Mouse (Mus musculus): Measurements from ENCODE around the gene Diaph3. TPM values are rescaled to one million over a fixed set of nuclear protein-coding genes. Genes with fewer than 3 reads are reported as not detected.

Gene Diaph3
- polyA plus RNA-seq, 1 experiment from 2014 or later, result 4.3 TPM

DNA sequence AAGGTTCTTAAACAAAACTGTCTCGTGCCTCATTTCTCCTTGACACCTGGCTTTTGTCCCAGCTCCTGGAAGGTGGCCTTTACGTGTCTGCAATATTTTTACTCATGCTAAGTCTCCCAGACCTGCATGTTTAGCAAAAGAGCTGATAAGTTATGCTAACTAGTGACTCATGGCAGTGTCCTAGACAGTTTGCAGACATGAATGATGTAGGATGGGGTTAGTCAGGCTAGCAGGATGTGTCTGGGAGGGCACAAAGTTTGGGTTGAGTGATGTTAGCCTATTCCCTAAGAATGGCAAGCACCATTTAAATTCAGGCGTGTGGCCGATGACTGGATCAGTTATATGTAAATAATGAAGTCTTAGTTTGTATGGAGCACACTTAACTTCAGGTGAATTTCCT lies 478.2 kb downstream of the Diaph3 start:
- no peak for DNase-seq
- Histone ChIP-seq H3K27ac (replicated peaks; ENCODE audit: low read depth, low read length) (no peak overlapping the region), H3K27me3 (ENCODE audit: control insufficient read depth, insufficient read depth, low read length) (no peaks in the 10 kb centered on the region), H3K36me3 (ENCODE audit: control insufficient read depth, insufficient read depth, low read length) (no peaks in the 10 kb centered on the region), H3K4me1 (ENCODE audit: control insufficient read depth, insufficient read depth, low read length) (no peaks in the 10 kb centered on the region), H3K4me2 (ENCODE audit: low read length) (no peak overlapping the region), H3K9me3 (ENCODE audit: control insufficient read depth, low read length) (no peaks in the 10 kb centered on the region), H3K9ac (replicated peaks; ENCODE audit: low read length) (no peak overlapping the region), H3K4me3 (replicated peaks; ENCODE audit: low read depth, low read length) (no peak overlapping the region)
- 92% methylated on average over 4 of the region's 4 CpGs for WGBS
- ATAC-seq (ENCODE audit: low FRiP score, low TSS enrichment), result no peak

DNA sequence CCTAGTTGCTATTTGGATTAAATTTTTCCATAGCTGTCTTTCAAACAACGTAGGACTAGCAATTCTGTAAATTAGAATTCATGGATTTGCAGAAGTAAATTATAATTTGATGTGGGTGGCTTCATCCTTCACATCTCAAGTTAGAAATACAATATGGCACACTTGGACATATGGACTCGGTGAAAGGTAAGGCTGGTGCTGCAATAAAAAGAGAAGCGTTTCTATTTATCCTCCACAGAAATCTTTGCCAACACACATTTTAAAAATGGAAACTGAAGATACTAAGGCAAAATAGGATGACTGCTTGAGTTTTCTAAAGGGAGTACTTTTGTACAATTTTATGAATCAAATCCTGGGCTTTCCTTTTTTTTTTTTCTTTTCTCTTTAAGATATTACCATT lies 480.5 kb downstream of the Diaph3 start:
- Histone ChIP-seq H3K27ac (replicated peaks; ENCODE audit: low read depth, low read length) (no peak overlapping the region), H3K9me3 (ENCODE audit: control insufficient read depth, low read length) (no peaks in the 10 kb centered on the region), H3K27me3 (ENCODE audit: control insufficient read depth, insufficient read depth, low read length) (no peaks in the 10 kb centered on the region), H3K4me3 (replicated peaks; ENCODE audit: low read depth, low read length) (no peak overlapping the region), H3K9ac (replicated peaks; ENCODE audit: low read length) (no peak overlapping the region), H3K36me3 (ENCODE audit: control insufficient read depth, insufficient read depth, low read length) (no peaks in the 10 kb centered on the region), H3K4me2 (ENCODE audit: low read length) (no peak overlapping the region), H3K4me1 (ENCODE audit: control insufficient read depth, insufficient read depth, low read length) (no peaks in the 10 kb centered on the region)
- ATAC-seq (ENCODE audit: low FRiP score, low TSS enrichment), result no peak
- WGBS, result 93% methylated on average over 3 of the region's 3 CpGs
- no peak for DNase-seq

DNA sequence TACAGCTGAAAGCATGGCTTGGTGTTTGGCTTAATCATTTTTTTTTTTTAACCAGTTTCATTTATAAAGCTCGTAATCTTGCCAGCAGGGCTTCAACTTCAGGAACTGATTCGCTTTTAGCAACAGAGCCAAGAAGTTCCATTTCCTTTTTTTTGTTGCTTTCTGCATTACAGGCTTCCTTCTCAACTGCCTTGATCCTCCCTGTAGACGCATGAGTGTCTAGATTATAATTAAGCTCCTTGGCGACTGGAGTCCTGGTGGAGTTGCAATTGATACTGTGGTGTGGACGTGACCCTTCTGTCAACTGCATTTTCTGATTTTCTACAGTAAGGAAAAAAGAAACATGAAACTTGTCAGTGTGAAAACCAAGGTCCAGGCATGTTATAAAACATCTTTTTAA lies 484.8 kb downstream of the Diaph3 start:
- no peaks in the 10 kb centered on the region for H3K36me3 ChIP-seq (ENCODE audit: control insufficient read depth, insufficient read depth, low read length)
- no peak overlapping the region for H3K4me2 ChIP-seq (ENCODE audit: low read length)
- H3K4me1 ChIP-seq (ENCODE audit: control insufficient read depth, insufficient read depth, low read length), result no peaks in the 10 kb centered on the region
- WGBS, result 73% methylated on average over 5 of the region's 5 CpGs
- ATAC-seq (ENCODE audit: low FRiP score, low TSS enrichment) (no peak), DNase-seq (no peak)
- H3K9me3 ChIP-seq (ENCODE audit: control insufficient read depth, low read length), result no peaks in the 10 kb centered on the region
- H3K9ac ChIP-seq (replicated peaks; ENCODE audit: low read length), result no peak overlapping the region
- H3K27me3 ChIP-seq (ENCODE audit: control insufficient read depth, insufficient read depth, low read length), result no peaks in the 10 kb centered on the region
- H3K27ac ChIP-seq (replicated peaks; ENCODE audit: low read depth, low read length), result no peak overlapping the region
- H3K4me3 ChIP-seq (replicated peaks; ENCODE audit: low read depth, low read length), result no peak overlapping the region

DNA sequence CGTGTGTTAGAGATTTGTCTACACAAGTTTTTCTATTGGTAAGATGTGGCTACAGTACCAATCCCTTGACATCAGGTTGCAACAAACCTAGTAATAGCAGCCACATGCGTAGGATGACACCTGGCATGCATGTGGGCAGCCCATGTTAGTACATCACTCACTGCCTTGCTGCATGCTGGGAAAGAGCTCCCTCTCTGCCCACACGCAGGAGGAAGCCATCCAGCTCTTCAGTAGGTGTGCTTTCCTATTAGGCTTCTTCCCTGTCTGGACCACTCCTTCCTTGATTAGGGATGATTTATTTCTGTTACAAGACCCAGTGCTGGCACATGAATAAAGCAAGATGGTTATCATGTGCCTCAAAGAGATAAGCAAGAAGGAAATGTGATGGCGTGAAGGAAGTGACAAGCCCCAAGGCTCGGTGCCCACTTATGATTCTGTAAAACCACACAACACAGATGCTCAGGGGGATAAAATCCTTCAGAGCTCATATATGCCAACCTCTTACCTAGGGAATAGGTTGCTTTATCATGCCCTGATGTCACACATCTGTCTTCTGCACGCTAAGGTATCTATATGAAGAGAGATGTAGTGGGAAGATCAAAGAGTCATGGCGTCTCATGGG lies 494.4 kb downstream of the Diaph3 start:
- Histone ChIP-seq H3K9ac (replicated peaks; ENCODE audit: low read length) (no peak overlapping the region), H3K4me2 (ENCODE audit: low read length) (no peak overlapping the region), H3K27ac (replicated peaks; ENCODE audit: low read depth, low read length) (no peak overlapping the region), H3K36me3 (ENCODE audit: control insufficient read depth, insufficient read depth, low read length) (no peaks in the 10 kb centered on the region), H3K4me1 (ENCODE audit: control insufficient read depth, insufficient read depth, low read length) (0 out of 2 replicates have a peak, but pooled peaks cover 7% of the 10 kb centered on the region), H3K27me3 (ENCODE audit: control insufficient read depth, insufficient read depth, low read length) (no peaks in the 10 kb centered on the region), H3K9me3 (ENCODE audit: control insufficient read depth, low read length) (no peaks in the 10 kb centered on the region), H3K4me3 (replicated peaks; ENCODE audit: low read depth, low read length) (no peak overlapping the region)
- ATAC-seq (ENCODE audit: low FRiP score, low TSS enrichment), result no peak
- no peak for DNase-seq
- WGBS, result 90% methylated on average over 7 of the region's 7 CpGs

DNA sequence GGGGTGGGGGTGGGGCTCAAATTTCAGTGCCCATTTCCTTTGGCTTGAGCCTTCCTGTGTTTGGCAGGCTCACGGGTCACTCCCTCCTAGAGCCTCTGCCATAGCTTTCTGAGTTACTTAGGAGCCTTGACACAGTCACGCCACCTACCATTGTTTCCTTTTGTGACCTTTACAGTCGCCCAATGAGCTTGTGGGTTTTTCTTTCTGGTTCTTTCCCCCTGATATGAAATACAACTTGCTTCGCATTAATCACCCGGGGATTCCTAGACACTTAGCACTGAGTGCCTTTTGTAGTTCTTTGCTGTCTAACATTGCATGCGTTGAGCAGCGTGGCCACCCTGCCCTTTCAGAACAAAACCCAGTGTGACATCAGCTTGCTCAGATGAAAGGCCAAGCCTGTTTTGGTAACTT lies 498.2 kb downstream of the Diaph3 start:
- WGBS, result 16% methylated on average over 7 of the region's 7 CpGs
- ATAC-seq (ENCODE audit: low FRiP score, low TSS enrichment), result peak; percentile 63; the same call in 1 of the 2 replicates
- no peaks in the 10 kb centered on the region; the same call in 1 of the 2 replicates for H3K27me3 ChIP-seq (ENCODE audit: control insufficient read depth, insufficient read depth, low read length)
- H3K4me2 ChIP-seq (ENCODE audit: low read length), result no peak overlapping the region
- H3K36me3 ChIP-seq (ENCODE audit: control insufficient read depth, insufficient read depth, low read length), result no peaks in the 10 kb centered on the region
- H3K27ac ChIP-seq (replicated peaks; ENCODE audit: low read depth, low read length), result no peak overlapping the region
- H3K9me3 ChIP-seq (ENCODE audit: control insufficient read depth, low read length), result no peaks in the 10 kb centered on the region
- H3K4me1 ChIP-seq (ENCODE audit: control insufficient read depth, insufficient read depth, low read length), result 0 out of 2 replicates have a peak, but pooled peaks cover 7% of the 10 kb centered on the region
- no peak overlapping the region for H3K9ac ChIP-seq (replicated peaks; ENCODE audit: low read length)
- H3K4me3 ChIP-seq (replicated peaks; ENCODE audit: low read depth, low read length), result no peak overlapping the region
- DNase-seq, result peak; percentile 50

DNA sequence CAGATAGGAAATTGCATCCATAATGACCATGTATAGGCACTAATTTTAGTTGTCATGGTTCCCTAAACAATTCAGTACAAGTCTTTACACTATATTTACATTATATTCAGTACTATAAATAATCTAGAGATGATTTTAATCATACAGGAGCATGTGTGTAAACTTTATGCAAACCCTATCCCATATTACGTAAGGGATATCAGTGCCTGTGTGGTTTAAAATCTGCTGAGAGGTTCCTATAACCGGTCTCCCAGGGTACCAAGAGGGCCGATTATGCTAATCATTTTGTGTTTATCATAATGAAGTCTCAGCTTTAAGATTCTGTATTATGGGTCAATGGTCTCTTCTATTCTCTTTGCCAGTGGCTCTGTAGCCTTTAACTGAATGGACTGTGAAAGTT lies 499.2 kb downstream of the Diaph3 start:
- H3K27ac ChIP-seq (replicated peaks; ENCODE audit: low read depth, low read length), result no peak overlapping the region
- H3K9ac ChIP-seq (replicated peaks; ENCODE audit: low read length), result no peak overlapping the region
- H3K4me1 ChIP-seq (ENCODE audit: control insufficient read depth, insufficient read depth, low read length), result 0 out of 2 replicates have a peak, but pooled peaks cover 7% of the 10 kb centered on the region
- no peak overlapping the region for H3K4me2 ChIP-seq (ENCODE audit: low read length)
- no peaks in the 10 kb centered on the region for H3K9me3 ChIP-seq (ENCODE audit: control insufficient read depth, low read length)
- DNase-seq, result no peak
- no peaks in the 10 kb centered on the region; the same call in 1 of the 2 replicates for H3K27me3 ChIP-seq (ENCODE audit: control insufficient read depth, insufficient read depth, low read length)
- no peak for ATAC-seq (ENCODE audit: low FRiP score, low TSS enrichment)
- H3K4me3 ChIP-seq (replicated peaks; ENCODE audit: low read depth, low read length), result no peak overlapping the region
- 89% methylated on average over 3 of the region's 3 CpGs for WGBS
- no peaks in the 10 kb centered on the region for H3K36me3 ChIP-seq (ENCODE audit: control insufficient read depth, insufficient read depth, low read length)

DNA sequence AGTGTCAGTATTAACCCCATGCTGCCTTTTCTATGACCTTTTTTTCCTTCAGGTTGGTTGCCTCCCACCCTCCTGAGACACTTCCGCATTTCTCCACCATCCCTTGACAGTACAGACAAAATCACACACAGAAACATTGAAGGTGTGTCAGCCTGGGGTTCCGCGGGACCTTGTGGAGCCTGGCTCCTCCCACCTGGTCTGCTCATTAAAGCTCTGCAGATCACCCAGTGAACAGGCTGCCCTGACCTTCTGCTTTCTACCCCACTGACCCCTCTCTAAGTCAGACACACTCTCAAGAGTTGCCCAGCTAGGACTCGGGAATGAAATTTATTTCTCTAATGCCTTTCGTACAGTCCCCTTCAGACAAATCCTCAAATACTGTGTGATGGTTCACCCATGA lies 500.9 kb downstream of the Diaph3 start:
- H3K4me3 ChIP-seq (replicated peaks; ENCODE audit: low read depth, low read length), result no peak overlapping the region
- H3K4me2 ChIP-seq (ENCODE audit: low read length), result no peak overlapping the region
- WGBS, result 77% methylated on average over 5 of the region's 5 CpGs
- H3K9me3 ChIP-seq (ENCODE audit: control insufficient read depth, low read length), result no peaks in the 10 kb centered on the region
- H3K36me3 ChIP-seq (ENCODE audit: control insufficient read depth, insufficient read depth, low read length), result no peaks in the 10 kb centered on the region
- H3K9ac ChIP-seq (replicated peaks; ENCODE audit: low read length), result no peak overlapping the region
- DNase-seq (no peak), ATAC-seq (ENCODE audit: low FRiP score, low TSS enrichment) (no peak)
- H3K4me1 ChIP-seq (ENCODE audit: control insufficient read depth, insufficient read depth, low read length), result 0 out of 2 replicates have a peak, but pooled peaks cover 7% of the 10 kb centered on the region
- H3K27ac ChIP-seq (replicated peaks; ENCODE audit: low read depth, low read length), result no peak overlapping the region
- H3K27me3 ChIP-seq (ENCODE audit: control insufficient read depth, insufficient read depth, low read length), result no peaks in the 10 kb centered on the region; the same call in 1 of the 2 replicates

DNA sequence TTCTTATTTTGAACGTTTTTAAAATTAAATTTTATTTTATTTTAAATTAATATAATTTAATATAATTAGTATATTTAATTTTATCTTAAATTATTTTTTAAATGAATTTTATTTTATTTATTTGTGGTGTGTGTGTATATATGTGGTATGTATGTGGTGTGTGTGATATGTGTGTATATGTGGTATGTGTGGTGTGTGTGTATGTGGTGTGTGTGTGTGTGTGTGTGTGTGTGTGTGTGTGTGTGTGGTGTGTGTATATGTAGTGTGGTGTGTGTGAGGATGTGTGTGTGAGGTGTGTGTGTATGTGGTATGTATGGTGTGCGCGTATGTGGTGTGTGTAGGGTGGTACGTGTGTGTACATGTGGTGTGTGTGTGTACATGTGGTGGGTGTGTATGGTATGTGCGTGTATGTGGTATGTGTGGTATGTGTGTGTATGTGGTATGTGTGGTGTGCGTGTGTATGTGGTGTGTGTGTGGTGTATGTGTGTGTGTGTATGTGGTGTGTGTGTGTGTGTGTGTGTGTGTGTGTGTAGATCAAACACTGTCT lies 505.4 kb downstream of the Diaph3 start:
- no peak overlapping the region for H3K4me2 ChIP-seq (ENCODE audit: low read length)
- no peak overlapping the region for H3K4me3 ChIP-seq (replicated peaks; ENCODE audit: low read depth, low read length)
- DNase-seq (no peak), ATAC-seq (ENCODE audit: low FRiP score, low TSS enrichment) (no peak; the same call in 1 of the 2 replicates)
- H3K4me1 ChIP-seq (ENCODE audit: control insufficient read depth, insufficient read depth, low read length), result no peaks in the 10 kb centered on the region
- WGBS, result 29% methylated on average over 6 of the region's 6 CpGs
- H3K9me3 ChIP-seq (ENCODE audit: control insufficient read depth, low read length), result no peaks in the 10 kb centered on the region
- no peaks in the 10 kb centered on the region for H3K36me3 ChIP-seq (ENCODE audit: control insufficient read depth, insufficient read depth, low read length)
- H3K9ac ChIP-seq (replicated peaks; ENCODE audit: low read length), result no peak overlapping the region
- no peak overlapping the region for H3K27ac ChIP-seq (replicated peaks; ENCODE audit: low read depth, low read length)
- H3K27me3 ChIP-seq (ENCODE audit: control insufficient read depth, insufficient read depth, low read length), result no peaks in the 10 kb centered on the region; the same call in 1 of the 2 replicates

DNA sequence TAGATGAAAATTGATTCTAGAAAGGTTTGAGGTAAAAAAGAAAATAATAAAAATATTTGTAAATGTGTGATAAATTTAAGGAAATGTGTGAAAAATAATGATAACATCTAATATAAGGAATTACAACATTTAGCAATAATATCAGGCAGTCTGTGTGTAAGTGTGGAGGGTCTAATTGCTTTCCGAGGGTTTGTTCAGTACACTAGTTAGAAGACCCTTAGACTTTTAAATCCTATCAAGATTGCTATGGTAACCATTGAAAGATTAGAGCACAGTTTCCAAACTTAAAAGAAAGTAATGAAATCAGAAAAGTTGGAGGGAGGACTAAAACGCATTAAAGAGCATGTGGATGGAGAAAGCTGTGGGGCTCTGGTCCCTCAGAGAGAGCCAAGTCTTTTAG lies 506.0 kb downstream of the Diaph3 start:
- Histone ChIP-seq H3K9me3 (ENCODE audit: control insufficient read depth, low read length) (no peaks in the 10 kb centered on the region), H3K36me3 (ENCODE audit: control insufficient read depth, insufficient read depth, low read length) (no peaks in the 10 kb centered on the region), H3K4me3 (replicated peaks; ENCODE audit: low read depth, low read length) (no peak overlapping the region), H3K27ac (replicated peaks; ENCODE audit: low read depth, low read length) (no peak overlapping the region), H3K4me2 (ENCODE audit: low read length) (no peak overlapping the region), H3K9ac (replicated peaks; ENCODE audit: low read length) (no peak overlapping the region), H3K4me1 (ENCODE audit: control insufficient read depth, insufficient read depth, low read length) (no peaks in the 10 kb centered on the region), H3K27me3 (ENCODE audit: control insufficient read depth, insufficient read depth, low read length) (no peaks in the 10 kb centered on the region; the same call in 1 of the 2 replicates)
- ATAC-seq (ENCODE audit: low FRiP score, low TSS enrichment), result no peak
- no peak for DNase-seq
- WGBS, result 12% methylated on average over 2 of the region's 2 CpGs

Data from midbrain, embryonic 14.5 days (tissue).